Mouse (Mus musculus) hindbrain, embryonic 14.5 days (tissue): ENCODE data around the gene Pim3. TPM values are rescaled to one million over a fixed set of nuclear protein-coding genes. Genes with fewer than 3 reads are reported as not detected.
"Not testable (repeated sequence)": the region's sequence is repeated elsewhere in the genome, so short reads cannot be mapped to it uniquely, and the experiment has no call there.

Source experiments
- ATAC-seq: fragments of 200-750 bp; cut with Nextera tagmentation; 2 replicates; pipeline ENCODE4 v1.8.0; 2017; ENCODE audit warnings: moderate number of reproducible peaks, mild to moderate bottlenecking, moderate TSS enrichment, moderate library complexity; ENCODE audit not compliant: low FRiP score
- DNase-seq: peaks from one replicate; pipeline ENCODE4 v3.0.0-alpha.2; 2015; ENCODE audit warnings: low spot score
- H3K27ac ChIP-seq: fragments of 300-500 bp; sonication (generic); 2 replicates; pipeline ENCODE4 v1.5.1; 2014; ENCODE audit warnings: mild to moderate bottlenecking, moderate library complexity
- H3K27me3 ChIP-seq: fragments of 300-500 bp; sonication (generic); 2 replicates; pipeline ENCODE4 v1.6.1; 2014; ENCODE audit warnings: mild to moderate bottlenecking, low read length, mixed read lengths; ENCODE audit not compliant: control insufficient read depth, insufficient read depth
- H3K36me3 ChIP-seq: fragments of 300-500 bp; sonication (generic); replicated peaks from 2 replicates; pipeline ENCODE4 v1.6.1; 2014; ENCODE audit not compliant: control insufficient read depth, insufficient read depth
- H3K4me1 ChIP-seq: fragments of 300-500 bp; sonication (generic); replicated peaks from 2 replicates; pipeline ENCODE4 v1.6.1; 2014; ENCODE audit warnings: antibody characterized with exemption, low read length, mixed read lengths; ENCODE audit not compliant: control insufficient read depth, insufficient read depth
- H3K4me2 ChIP-seq: fragments of 300-500 bp; sonication (generic); replicated peaks from 2 replicates; pipeline ENCODE4 v1.6.1; 2014; ENCODE audit warnings: mild to moderate bottlenecking, moderate library complexity
- H3K4me3 ChIP-seq: fragments of 300-500 bp; sonication (generic); replicated peaks from 2 replicates; pipeline ENCODE4 v1.5.1; 2014; ENCODE audit warnings: mild to moderate bottlenecking, low read length
- H3K9ac ChIP-seq: fragments of 300-500 bp; sonication (generic); 2 replicates; pipeline ENCODE4 v1.6.1; 2014
- H3K9me3 ChIP-seq: fragments of 300-500 bp; sonication (generic); 2 replicates; pipeline ENCODE4 v1.6.1; 2016; ENCODE audit warnings: low read length; ENCODE audit not compliant: control insufficient read depth
- WGBS: fragments of 180-500 bp; shearing (Covaris S2); extraction: QIAGEN DNeasy Blood & Tissue Kit; methylation state at CpG from one replicate; pipeline ENCODE4 v1.1.7; 2014; 5-methylcytosine and 5-hydroxymethylcytosine counted together
- polyA plus RNA-seq: library from polyadenylated mRNA; unstranded; fragments of >200 nt; fragmentation: Nextera tagmentation; extraction: Ambion mirVana; gene quantifications from 2 replicates; pipeline ENCODE4 v1.2.1, GENCODE M21; 2014

Gene Pim3
- polyA plus RNA-seq = 52.1 and 61.0 TPM in 2 replicates

- ATAC-seq (peak; percentile 87), DNase-seq (peak; percentile 99)
- peak within 1 kb of the TSS; percentile 88 for H3K4me2 ChIP-seq
- H3K4me3 ChIP-seq = peak within 1 kb of the TSS; percentile 97
- H3K27ac ChIP-seq = peak within 1 kb of the TSS; percentile 98
- under 1% methylated on average over 106 of the region's 107 CpGs for WGBS
- no peaks in the 10 kb centered on the region for H3K9me3 ChIP-seq
- no peaks in the 10 kb centered on the region for H3K27me3 ChIP-seq
- H3K4me1 ChIP-seq = peaks cover 22% of the 10 kb centered on the region
- peak within 1 kb of the TSS; percentile 94 for H3K9ac ChIP-seq
- peaks cover 28% of the 10 kb centered on the region for H3K36me3 ChIP-seq
Observed at GRCm38 (mm10) chr15:88861772-88862622, at the start of gene Pim3. Pim3 (plus strand) TSS chr15:88862186.

GRCm38 (mm10) chr15:88813262-88813661 is 48.7 kb upstream of the Pim3 start:
- no peak for ATAC-seq

GRCm38 (mm10) chr15:88813873-88814272 is 48.1 kb upstream of the Pim3 start:
- not testable (repeated sequence) for H3K4me2 ChIP-seq, H3K27me3 ChIP-seq, H3K27ac ChIP-seq, H3K9ac ChIP-seq, H3K4me1 ChIP-seq, DNase-seq, ATAC-seq, H3K9me3 ChIP-seq, H3K4me3 ChIP-seq
- H3K36me3 ChIP-seq = peaks cover 53% of the 10 kb centered on the region
- WGBS = 100% methylated on average over 2 of the region's 2 CpGs

More at GRCm38 (mm10) chr15:88813262-88813661, 48.7 kb upstream of the Pim3 start:
- peaks cover 56% of the 10 kb centered on the region for H3K36me3 ChIP-seq
- H3K27ac ChIP-seq = no peak overlapping the region
- H3K27me3 ChIP-seq = no peaks in the 10 kb centered on the region
- peaks cover under 1% of the 10 kb centered on the region; the same call in 1 of the 2 replicates for H3K4me1 ChIP-seq
- H3K4me2 ChIP-seq = no peak overlapping the region
- no peak overlapping the region for H3K9ac ChIP-seq
- H3K4me3 ChIP-seq = no peak overlapping the region
- H3K9me3 ChIP-seq = no peaks in the 10 kb centered on the region
- 94% methylated on average over 3 of the region's 3 CpGs for WGBS
- no peak for DNase-seq

- no peak for ATAC-seq
- H3K4me3 ChIP-seq = no peak overlapping the region
- WGBS = 95% methylated on average over 11 of the region's 11 CpGs
- H3K4me2 ChIP-seq = no peak overlapping the region
- no peak for DNase-seq
- peaks cover 46% of the 10 kb centered on the region for H3K36me3 ChIP-seq
- no peak overlapping the region for H3K27ac ChIP-seq
- no peaks in the 10 kb centered on the region for H3K27me3 ChIP-seq
- peaks cover 5% of the 10 kb centered on the region for H3K4me1 ChIP-seq
- H3K9ac ChIP-seq = no peak overlapping the region
- no peaks in the 10 kb centered on the region for H3K9me3 ChIP-seq
Observed at GRCm38 (mm10) chr15:88814411-88815047, 47.5 kb upstream of the Pim3 start.

GRCm38 (mm10) chr15:88815196-88815700 is 46.7 kb upstream of the Pim3 start:
- ATAC-seq (no peak), DNase-seq (no peak)
- H3K36me3 ChIP-seq = peaks cover 40% of the 10 kb centered on the region
- H3K9ac ChIP-seq = no peak overlapping the region
- H3K4me3 ChIP-seq = no peak overlapping the region
- H3K9me3 ChIP-seq = no peaks in the 10 kb centered on the region
- no peak overlapping the region for H3K27ac ChIP-seq
- no peaks in the 10 kb centered on the region for H3K27me3 ChIP-seq
- no peak overlapping the region for H3K4me2 ChIP-seq
- H3K4me1 ChIP-seq = peaks cover 9% of the 10 kb centered on the region
- WGBS = 88% methylated on average over 6 of the region's 6 CpGs

- Histone ChIP-seq H3K9ac (peak within 1 kb of the TSS; percentile 85), H3K9me3 (no peaks in the 10 kb centered on the region), H3K4me3 (peak within 1 kb of the TSS; percentile 93), H3K36me3 (peaks cover 40% of the 10 kb centered on the region), H3K4me1 (peaks cover 18% of the 10 kb centered on the region), H3K27me3 (no peaks in the 10 kb centered on the region), H3K4me2 (peak within 1 kb of the TSS; percentile 87), H3K27ac (peak within 1 kb of the TSS; percentile 73)
- ATAC-seq (peak; percentile 99), DNase-seq (peak; percentile 97)
- under 1% methylated on average over 88 of the region's 88 CpGs for WGBS
Observed at GRCm38 (mm10) chr15:88819026-88819905, 42.7 kb upstream of the Pim3 start, which contains the start of the genes Alg12 and Creld2. Alg12 (minus strand) TSS chr15:88819318. Creld2 (plus strand) TSS chr15:88819646.

GRCm38 (mm10) chr15:88819906-88820303 is 42.1 kb upstream of the Pim3 start:
- Histone ChIP-seq H3K4me3 (peak overlapping the region; percentile 93), H3K36me3 (peaks cover 42% of the 10 kb centered on the region), H3K4me2 (peak overlapping the region; percentile 87), H3K4me1 (peaks cover 18% of the 10 kb centered on the region), H3K9me3 (no peaks in the 10 kb centered on the region), H3K27ac (peak overlapping the region; percentile 71), H3K9ac (peak overlapping the region; percentile 85), H3K27me3 (no peaks in the 10 kb centered on the region)
- ATAC-seq (no peak), DNase-seq (no peak)
- WGBS = 1% methylated on average over 23 of the region's 23 CpGs

GRCm38 (mm10) chr15:88821403-88821802 is 40.6 kb upstream of the Pim3 start:
- 89% methylated on average over 7 of the region's 7 CpGs for WGBS
- Histone ChIP-seq H3K27me3 (no peaks in the 10 kb centered on the region), H3K36me3 (peaks cover 50% of the 10 kb centered on the region), H3K4me2 (no peak overlapping the region), H3K9me3 (no peaks in the 10 kb centered on the region), H3K9ac (no peak overlapping the region), H3K27ac (no peak overlapping the region), H3K4me3 (no peak overlapping the region), H3K4me1 (peaks cover 18% of the 10 kb centered on the region)
- ATAC-seq = no peak
- DNase-seq = no peak
